Mouse (Mus musculus) intestine, embryonic 16.5 days (tissue): ENCODE results near the gene Swt1. TPM values are rescaled to one million over a fixed set of nuclear protein-coding genes. Genes with fewer than 3 reads are reported as not detected.
A peak's percentile ranks its signal among the peaks of the same experiment; 100 is the strongest.

ENCODE experiments used
- ATAC-seq: fragments of 200-750 bp; cut with Nextera tagmentation; 2 replicates; pipeline ENCODE4 v1.8.0; 2017; ENCODE audit warnings: moderate TSS enrichment, moderate library complexity
- H3K27ac ChIP-seq: fragments of 300-500 bp; sonication (generic); 2 replicates; pipeline ENCODE4 v1.5.1; 2014; ENCODE audit warnings: mild to moderate bottlenecking, low read length
- H3K27me3 ChIP-seq: fragments of 300-500 bp; sonication (generic); replicated peaks from 2 replicates; pipeline ENCODE4 v1.6.1; 2014; ENCODE audit warnings: low read length, control low read depth, mixed read lengths; ENCODE audit not compliant: control insufficient read depth, insufficient read depth
- H3K36me3 ChIP-seq: fragments of 300-500 bp; sonication (generic); 2 replicates; pipeline ENCODE4 v1.6.1; 2014; ENCODE audit warnings: low read length, control low read depth; ENCODE audit not compliant: control insufficient read depth, insufficient read depth
- H3K4me1 ChIP-seq: fragments of 300-500 bp; sonication (generic); 2 replicates; pipeline ENCODE4 v1.6.1; 2014; ENCODE audit warnings: low read length, control low read depth, mixed read lengths; ENCODE audit not compliant: control insufficient read depth, insufficient read depth
- H3K4me2 ChIP-seq: fragments of 300-500 bp; sonication (generic); 2 replicates; pipeline ENCODE4 v1.6.1; 2014; ENCODE audit warnings: low read depth, low read length, control low read depth
- H3K4me3 ChIP-seq: fragments of 300-500 bp; sonication (generic); 2 replicates; pipeline ENCODE4 v1.5.1; 2014; ENCODE audit warnings: mild to moderate bottlenecking, low read length
- H3K9ac ChIP-seq: fragments of 300-500 bp; sonication (generic); 2 replicates; pipeline ENCODE4 v1.6.1; 2014; ENCODE audit warnings: low read depth, low read length
- H3K9me3 ChIP-seq: fragments of 300-500 bp; sonication (generic); 2 replicates; pipeline ENCODE4 v1.6.1; 2016; ENCODE audit warnings: low read length, control low read depth; ENCODE audit not compliant: control insufficient read depth
- WGBS: fragments of 180-500 bp; shearing (Covaris S2); extraction: QIAGEN DNeasy Blood & Tissue Kit; methylation state at CpG from one replicate; pipeline ENCODE4 v1.1.7; 2014; 5-methylcytosine and 5-hydroxymethylcytosine counted together
- polyA plus RNA-seq: library from polyadenylated mRNA; unstranded; fragments of >200 nt; fragmentation: Nextera tagmentation; extraction: Ambion mirVana; gene quantifications from 2 replicates; pipeline ENCODE4 v1.2.1, GENCODE M21; 2015

Swt1 gene
- polyA plus RNA-seq, 1 experiment from 2014 or later = 30.9 TPM

DNA sequence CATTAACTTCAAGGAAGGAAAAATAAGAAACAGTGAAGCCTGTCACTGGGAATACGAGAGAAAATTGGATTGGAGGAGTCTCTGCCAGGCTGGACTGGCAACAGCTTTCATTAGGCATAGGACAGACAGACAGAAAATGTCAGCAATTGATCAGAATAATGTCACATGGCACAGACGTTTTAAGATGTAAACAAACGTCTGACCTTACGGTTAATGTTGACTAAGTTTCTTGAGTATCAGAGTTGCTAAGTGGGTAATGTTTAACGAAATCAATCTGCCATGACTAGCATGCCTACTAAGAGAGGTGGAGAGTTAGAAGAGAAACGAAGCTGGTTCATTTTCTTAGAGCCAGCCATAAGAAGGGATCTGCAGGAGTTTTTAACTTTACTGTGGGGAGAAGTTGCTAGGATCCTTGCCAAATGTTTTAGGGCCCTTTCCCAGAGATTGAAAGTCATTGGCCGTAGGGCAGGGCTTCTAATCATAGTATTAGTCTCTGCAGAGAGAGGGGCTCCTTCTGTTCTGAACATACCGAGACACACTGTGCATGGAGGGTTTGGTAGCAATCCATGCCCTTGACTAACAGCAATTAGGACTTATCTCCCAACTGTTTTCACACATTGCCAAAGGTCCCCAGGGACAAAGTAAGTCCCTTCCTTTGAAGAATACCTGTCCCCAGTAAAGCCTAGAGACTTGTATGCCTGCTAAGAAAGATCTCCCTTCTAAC is 86.8 kb downstream of the Swt1 start:
- Histone ChIP-seq H3K27ac (peak overlapping the region; percentile 89), H3K4me3 (0 out of 2 replicates have a peak overlapping the region, but pooled peaks have one; percentile 4), H3K4me1 (peaks cover 4% of the 10 kb centered on the region; the same call in 1 of the 2 replicates), H3K9ac (0 out of 2 replicates have a peak overlapping the region, but pooled peaks have one; percentile 2), H3K36me3 (no peaks in the 10 kb centered on the region), H3K9me3 (no peaks in the 10 kb centered on the region), H3K27me3 (no peaks in the 10 kb centered on the region), H3K4me2 (peak overlapping the region; percentile 37)
- WGBS = 37% methylated on average over 8 of the region's 8 CpGs
- no peak for ATAC-seq

DNA sequence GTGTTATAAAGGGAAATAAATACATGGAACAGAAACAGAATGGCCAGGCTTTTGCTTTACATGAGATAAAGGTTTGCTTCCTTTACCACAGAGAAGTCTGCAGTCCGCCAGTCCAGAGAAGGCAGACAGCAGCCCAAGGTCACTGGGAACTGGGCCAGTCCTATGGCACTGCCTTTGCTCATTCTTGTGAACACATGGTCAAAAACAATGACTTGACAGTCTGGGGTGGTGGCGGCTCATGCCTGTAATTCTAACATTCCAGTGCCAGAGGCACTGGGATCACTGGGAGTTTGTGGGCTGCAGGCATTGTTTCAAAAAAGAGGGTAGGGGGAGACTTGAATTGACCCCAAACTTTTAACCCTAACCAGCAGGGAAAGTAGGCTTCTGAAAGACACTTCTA is 89.3 kb downstream of the Swt1 start:
- H3K27me3 ChIP-seq = no peaks in the 10 kb centered on the region
- WGBS = 50% methylated on average over 2 of the region's 2 CpGs
- H3K36me3 ChIP-seq = no peaks in the 10 kb centered on the region
- ATAC-seq = peak; percentile 38; the same call in 1 of the 2 replicates
- no peak overlapping the region for H3K4me2 ChIP-seq
- H3K4me3 ChIP-seq = no peak overlapping the region
- no peaks in the 10 kb centered on the region for H3K9me3 ChIP-seq
- H3K27ac ChIP-seq = peak overlapping the region; percentile 18; the same call in 1 of the 2 replicates
- H3K9ac ChIP-seq = no peak overlapping the region
- H3K4me1 ChIP-seq = peaks cover 4% of the 10 kb centered on the region; the same call in 1 of the 2 replicates

DNA sequence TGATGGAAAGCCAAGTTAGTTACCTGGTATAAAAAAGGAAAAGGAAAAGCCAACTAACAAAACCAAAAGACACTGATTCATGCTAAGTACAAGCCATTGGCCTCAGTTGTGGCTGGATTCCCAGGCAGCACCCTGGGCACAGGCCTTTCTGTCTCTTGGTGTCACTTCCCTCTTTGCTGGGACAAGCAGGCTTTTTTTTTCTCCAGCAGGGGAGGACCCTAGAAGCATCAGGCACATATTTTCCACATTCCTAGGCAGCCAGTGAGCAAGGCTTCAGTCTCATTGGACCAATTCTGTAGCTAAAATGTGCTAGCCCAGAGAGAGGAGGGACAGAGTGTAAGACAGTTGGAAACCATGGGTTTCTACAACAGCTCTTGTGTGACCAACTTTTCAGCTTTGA is 90.0 kb downstream of the Swt1 start:
- H3K27me3 ChIP-seq = no peaks in the 10 kb centered on the region
- no peak overlapping the region for H3K9ac ChIP-seq
- ATAC-seq = no peak
- H3K9me3 ChIP-seq = no peaks in the 10 kb centered on the region
- H3K36me3 ChIP-seq = no peaks in the 10 kb centered on the region
- no peak overlapping the region for H3K4me2 ChIP-seq
- H3K4me1 ChIP-seq = peaks cover 5% of the 10 kb centered on the region; the same call in 1 of the 2 replicates
- H3K4me3 ChIP-seq = no peak overlapping the region
- no peak overlapping the region for H3K27ac ChIP-seq

GRCm38 (mm10) chr1:151332819-151333218 is 95.4 kb downstream of the Swt1 start:
- H3K9ac ChIP-seq = no peak overlapping the region
- no peak overlapping the region for H3K4me3 ChIP-seq
- peak; percentile 48 for ATAC-seq
- 62% methylated on average over 3 of the region's 3 CpGs for WGBS
- peaks cover 7% of the 10 kb centered on the region for H3K4me1 ChIP-seq
- no peaks in the 10 kb centered on the region for H3K36me3 ChIP-seq
- H3K4me2 ChIP-seq = no peak overlapping the region
- H3K27ac ChIP-seq = no peak overlapping the region; the same call in 1 of the 2 replicates
- no peaks in the 10 kb centered on the region for H3K9me3 ChIP-seq
- no peaks in the 10 kb centered on the region for H3K27me3 ChIP-seq

DNA sequence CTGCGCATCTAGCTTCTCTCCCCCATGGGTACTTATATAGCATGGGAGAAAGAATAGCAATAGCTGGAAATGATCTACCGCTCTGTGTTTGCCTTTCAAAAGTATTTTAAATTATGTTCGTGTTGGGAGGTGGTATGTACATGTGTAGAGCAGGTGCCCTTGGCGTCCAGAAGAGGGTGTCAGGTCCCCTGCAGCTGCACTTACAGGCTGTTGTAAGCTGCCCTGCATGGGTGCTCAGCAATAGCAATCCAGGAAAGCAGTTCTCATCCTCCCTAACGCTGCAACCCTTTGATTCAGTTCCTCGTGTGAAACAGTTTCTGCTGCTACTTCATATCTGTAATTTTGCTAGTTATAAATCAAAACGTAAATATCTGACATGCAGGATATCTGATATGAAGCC is 98.7 kb downstream of the Swt1 start:
- Histone ChIP-seq H3K4me1 (peaks cover 7% of the 10 kb centered on the region), H3K4me2 (no peak overlapping the region), H3K4me3 (no peak overlapping the region), H3K27ac (no peak overlapping the region), H3K36me3 (no peaks in the 10 kb centered on the region), H3K9ac (no peak overlapping the region), H3K27me3 (no peaks in the 10 kb centered on the region), H3K9me3 (no peaks in the 10 kb centered on the region)
- WGBS = 72% methylated on average over 7 of the region's 7 CpGs
- no peak for ATAC-seq

- Histone ChIP-seq H3K27ac (no peak overlapping the region), H3K4me1 (peaks cover 7% of the 10 kb centered on the region), H3K9me3 (no peaks in the 10 kb centered on the region), H3K4me3 (no peak overlapping the region), H3K27me3 (no peaks in the 10 kb centered on the region), H3K4me2 (no peak overlapping the region), H3K9ac (no peak overlapping the region), H3K36me3 (no peaks in the 10 kb centered on the region)
- 81% methylated on average over 14 of the region's 14 CpGs for WGBS
- no peak for ATAC-seq
Measured at GRCm38 (mm10) chr1:151328341-151329097, 99.7 kb downstream of the Swt1 start.

DNA sequence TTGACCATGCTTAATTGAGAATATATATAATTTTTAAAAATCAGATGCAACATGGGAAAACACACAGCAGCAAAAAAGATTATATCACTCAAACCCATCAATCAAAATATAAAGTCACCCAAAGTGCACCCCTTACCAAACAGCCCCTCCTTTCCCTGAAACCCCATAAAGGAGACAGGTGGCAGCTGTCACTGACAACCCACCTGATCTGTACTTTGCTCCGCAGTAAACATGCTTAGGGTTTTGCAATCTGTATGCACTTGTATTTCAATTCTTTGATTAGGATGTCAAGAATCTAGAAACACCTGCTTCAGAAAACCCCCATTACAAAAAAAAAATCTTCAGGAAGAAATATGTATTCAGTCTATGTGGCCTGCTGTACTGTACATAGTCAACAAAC is 102.9 kb downstream of the Swt1 start:
- Histone ChIP-seq H3K36me3 (no peaks in the 10 kb centered on the region), H3K4me1 (no peaks in the 10 kb centered on the region), H3K27me3 (no peaks in the 10 kb centered on the region), H3K4me3 (no peak overlapping the region), H3K27ac (peak overlapping the region; percentile 78), H3K9ac (no peak overlapping the region), H3K4me2 (no peak overlapping the region), H3K9me3 (no peaks in the 10 kb centered on the region)
- ATAC-seq = peak; percentile 85
- 50% methylated on average over 1 of the region's 1 CpGs for WGBS

DNA sequence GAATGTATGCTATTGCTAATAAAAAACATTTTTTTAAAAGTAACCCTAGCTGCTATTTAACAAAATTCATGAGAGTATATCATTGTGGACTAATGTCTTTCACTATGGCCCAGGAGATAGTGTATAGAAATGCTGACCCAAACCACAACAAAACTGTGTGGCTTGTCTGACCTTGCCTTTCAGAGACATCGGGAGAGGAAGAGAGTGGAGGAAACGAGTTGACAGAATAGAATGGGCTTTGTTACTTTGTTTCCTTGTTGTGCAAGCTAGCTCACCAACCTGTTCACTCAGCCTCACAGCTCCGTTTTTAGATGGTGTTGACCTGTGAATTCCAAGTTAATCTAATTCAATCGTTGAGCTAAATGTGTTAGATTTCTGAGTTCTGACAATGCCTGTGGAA is 107.8 kb downstream of the Swt1 start:
- Histone ChIP-seq H3K9ac (no peak overlapping the region), H3K4me2 (no peak overlapping the region), H3K27me3 (no peaks in the 10 kb centered on the region), H3K4me1 (no peaks in the 10 kb centered on the region), H3K4me3 (no peak overlapping the region), H3K27ac (no peak overlapping the region), H3K9me3 (no peaks in the 10 kb centered on the region), H3K36me3 (no peaks in the 10 kb centered on the region)
- no peak for ATAC-seq
- WGBS = 69% methylated on average over 4 of the region's 4 CpGs

DNA sequence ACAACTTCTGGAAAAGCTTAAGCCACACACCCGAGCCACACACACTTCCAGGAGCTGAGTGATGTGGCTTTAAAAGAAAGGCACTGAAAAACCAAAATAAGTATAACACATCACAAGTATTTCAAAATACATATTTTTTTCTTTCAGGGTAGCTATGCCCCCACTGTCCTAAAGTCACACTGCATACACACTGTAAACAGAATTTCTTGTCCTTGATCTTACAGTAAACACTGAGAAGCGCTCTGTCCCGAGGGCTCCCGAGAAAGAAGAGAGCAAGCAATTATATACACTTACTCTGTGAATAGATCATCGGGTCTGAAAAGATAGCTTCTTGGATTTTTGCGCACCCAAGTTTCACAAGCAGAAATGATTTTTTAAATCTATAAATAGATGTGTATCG is 109.0 kb downstream of the Swt1 start:
- no peak for ATAC-seq
- H3K4me3 ChIP-seq = no peak overlapping the region
- H3K9ac ChIP-seq = no peak overlapping the region
- no peak overlapping the region for H3K4me2 ChIP-seq
- no peak overlapping the region for H3K27ac ChIP-seq
- no peaks in the 10 kb centered on the region for H3K27me3 ChIP-seq
- H3K4me1 ChIP-seq = no peaks in the 10 kb centered on the region
- WGBS = 70% methylated on average over 7 of the region's 7 CpGs
- no peaks in the 10 kb centered on the region for H3K36me3 ChIP-seq
- H3K9me3 ChIP-seq = no peaks in the 10 kb centered on the region
